Mouse (Mus musculus) neural tube, embryonic 14.5 days (tissue): Measurements from ENCODE around the gene Cnot8. TPM values are rescaled to one million over a fixed set of nuclear protein-coding genes. Genes with fewer than 3 reads are reported as not detected.

Source experiments
- ATAC-seq: fragments of 200-750 bp; cut with Nextera tagmentation; 2 replicates; pipeline ENCODE4 v1.8.0; 2017; ENCODE audit warnings: low read depth, mild to moderate bottlenecking, moderate TSS enrichment, moderate library complexity
- H3K27ac ChIP-seq: fragments of 300-500 bp; sonication (generic); 2 replicates; pipeline ENCODE4 v1.5.1; 2014; ENCODE audit warnings: low read depth, mild to moderate bottlenecking, control low read depth, low read length, moderate library complexity, mixed read lengths
- H3K27me3 ChIP-seq: fragments of 300-500 bp; sonication (generic); 2 replicates; pipeline ENCODE4 v1.6.1; 2014; ENCODE audit warnings: low read length; ENCODE audit not compliant: control insufficient read depth, insufficient read depth
- H3K36me3 ChIP-seq: fragments of 300-500 bp; sonication (generic); 2 replicates; pipeline ENCODE4 v1.6.1; 2014; ENCODE audit warnings: low read length, mixed read lengths; ENCODE audit not compliant: control insufficient read depth, insufficient read depth
- H3K4me1 ChIP-seq: fragments of 300-500 bp; sonication (generic); 2 replicates; pipeline ENCODE4 v1.6.1; 2014; ENCODE audit warnings: low read length; ENCODE audit not compliant: control insufficient read depth, insufficient read depth
- H3K4me2 ChIP-seq: fragments of 300-500 bp; sonication (generic); 2 replicates; pipeline ENCODE4 v1.6.1; 2014; ENCODE audit warnings: mild to moderate bottlenecking, low read depth, low read length, control low read depth
- H3K4me3 ChIP-seq: fragments of 300-500 bp; sonication (generic); 2 replicates; pipeline ENCODE4 v1.5.1; 2014; ENCODE audit warnings: low read depth, low read length, control low read depth, mixed read lengths
- H3K9ac ChIP-seq: fragments of 300-500 bp; sonication (generic); replicated peaks from 2 replicates; pipeline ENCODE4 v1.6.1; 2014; ENCODE audit warnings: low read depth, mild to moderate bottlenecking, control low read depth, low read length, mixed read lengths
- H3K9me3 ChIP-seq: fragments of 300-500 bp; sonication (generic); 2 replicates; pipeline ENCODE4 v1.6.1; 2016; ENCODE audit warnings: low read length; ENCODE audit not compliant: control insufficient read depth
- WGBS: fragments of 180-500 bp; shearing (Covaris S2); extraction: QIAGEN DNeasy Blood & Tissue Kit; methylation state at CpG from one replicate; pipeline ENCODE4 v1.1.7; 2014; 5-methylcytosine and 5-hydroxymethylcytosine counted together
- polyA plus RNA-seq: library from polyadenylated mRNA; unstranded; fragments of >200 nt; fragmentation: Nextera tagmentation; extraction: Ambion mirVana; gene quantifications from 2 replicates; pipeline ENCODE4 v1.2.1, GENCODE M21; 2014

Gene Cnot8
- polyA plus RNA-seq, 1 experiment from 2014 or later: 107 TPM

DNA sequence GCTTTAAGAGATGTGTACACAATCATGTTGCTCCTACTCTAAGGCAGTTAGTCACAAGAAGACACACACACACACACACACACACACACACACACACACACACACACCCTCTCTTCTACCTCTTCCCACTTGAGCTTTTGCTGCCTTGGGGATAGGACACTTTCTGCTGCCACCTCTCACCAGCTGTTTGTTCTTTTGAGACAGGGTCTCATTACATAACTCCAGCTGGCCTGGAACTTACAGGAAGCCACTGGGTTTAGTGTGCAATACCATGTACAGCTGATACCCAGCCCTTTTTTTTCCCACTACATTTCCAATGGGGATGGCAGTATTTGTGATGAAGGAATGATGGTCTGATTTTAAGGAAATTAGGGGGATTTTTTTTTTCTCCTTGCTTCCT, 31.3 kb downstream of the Cnot8 start:
- Histone ChIP-seq H3K4me1 (no peaks in the 10 kb centered on the region), H3K4me3 (no peak overlapping the region), H3K9ac (no peak overlapping the region), H3K27me3 (no peaks in the 10 kb centered on the region), H3K4me2 (no peak overlapping the region), H3K9me3 (no peaks in the 10 kb centered on the region), H3K36me3 (peaks cover 55% of the 10 kb centered on the region), H3K27ac (no peak overlapping the region)
- ATAC-seq: no peak

DNA sequence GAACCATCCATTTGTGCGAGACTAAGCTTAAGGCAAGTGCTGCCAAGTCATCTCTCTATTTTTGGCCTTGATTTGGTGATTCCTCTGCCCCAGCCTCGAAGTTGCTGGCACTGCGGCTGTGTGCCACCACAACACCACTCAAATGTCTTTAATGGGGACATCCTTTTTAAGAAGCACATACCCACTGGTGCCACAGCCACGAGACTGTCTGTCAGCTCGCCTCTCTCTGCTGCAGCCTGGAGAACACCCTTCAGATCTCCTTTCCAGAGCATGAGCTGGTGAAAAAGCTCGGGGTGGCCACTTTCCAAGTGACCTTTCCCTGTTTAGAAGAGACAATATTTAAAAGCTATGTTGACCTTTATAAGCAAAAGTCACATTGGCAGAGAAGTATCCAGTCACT, 32.7 kb downstream of the Cnot8 start:
- 96% methylated on average over 6 of the region's 6 CpGs for WGBS

DNA sequence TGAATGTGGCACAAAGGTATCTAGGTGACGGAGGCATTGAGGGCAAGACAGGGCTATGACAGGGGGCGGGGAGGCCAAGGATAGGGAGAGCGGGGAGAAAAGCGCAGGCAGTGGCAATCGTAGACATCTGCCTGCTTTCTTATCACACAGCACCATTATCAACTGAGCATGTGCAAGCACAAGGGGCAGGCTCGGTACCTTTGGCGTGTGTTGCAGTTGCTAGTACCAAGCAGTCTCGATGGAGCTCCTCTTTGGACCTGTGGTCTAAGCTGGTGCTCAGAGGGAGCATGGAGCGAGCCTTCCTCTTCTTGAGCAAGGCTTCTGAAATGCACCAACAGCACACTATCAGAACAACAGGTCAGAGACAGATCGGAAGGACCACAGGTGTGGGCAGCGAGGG, 34.9 kb downstream of the Cnot8 start:
- Histone ChIP-seq H3K27ac (no peak overlapping the region), H3K4me3 (no peak overlapping the region), H3K36me3 (peaks cover 50% of the 10 kb centered on the region), H3K9ac (no peak overlapping the region), H3K27me3 (no peaks in the 10 kb centered on the region), H3K4me2 (no peak overlapping the region), H3K4me1 (no peaks in the 10 kb centered on the region), H3K9me3 (no peaks in the 10 kb centered on the region)
- WGBS: 71% methylated on average over 11 of the region's 11 CpGs
- ATAC-seq: no peak

More for the DNA sequence above, 32.7 kb downstream of the Cnot8 start:
- no peak for ATAC-seq
- Histone ChIP-seq H3K27me3 (no peaks in the 10 kb centered on the region), H3K27ac (no peak overlapping the region), H3K36me3 (peaks cover 61% of the 10 kb centered on the region), H3K4me2 (no peak overlapping the region), H3K9ac (no peak overlapping the region), H3K9me3 (no peaks in the 10 kb centered on the region), H3K4me1 (no peaks in the 10 kb centered on the region), H3K4me3 (no peak overlapping the region)

DNA sequence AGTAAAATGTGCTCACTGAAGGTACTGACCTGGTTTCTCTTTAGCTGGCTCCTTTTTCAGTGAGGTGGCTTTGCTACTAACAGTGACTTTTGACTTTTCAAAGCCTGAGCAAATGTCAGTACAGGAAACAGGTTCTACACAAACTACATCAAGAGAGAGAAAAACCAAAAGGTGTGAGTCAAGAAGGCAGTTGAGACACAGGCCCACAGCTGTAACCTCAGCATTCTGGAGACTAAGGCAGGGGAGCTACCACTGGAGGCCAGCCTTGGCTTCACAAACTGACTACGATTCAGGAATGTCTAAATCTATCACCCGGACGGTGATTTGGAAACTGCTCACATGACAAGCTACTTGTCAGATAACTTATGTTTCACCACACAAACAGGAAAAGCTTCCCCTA, 35.5 kb downstream of the Cnot8 start:
- Histone ChIP-seq H3K4me1 (no peaks in the 10 kb centered on the region), H3K36me3 (peaks cover 49% of the 10 kb centered on the region), H3K27ac (no peak overlapping the region), H3K4me3 (no peak overlapping the region), H3K27me3 (no peaks in the 10 kb centered on the region), H3K4me2 (no peak overlapping the region), H3K9ac (no peak overlapping the region), H3K9me3 (no peaks in the 10 kb centered on the region)
- WGBS: 85% methylated on average over 3 of the region's 3 CpGs
- ATAC-seq: no peak

DNA sequence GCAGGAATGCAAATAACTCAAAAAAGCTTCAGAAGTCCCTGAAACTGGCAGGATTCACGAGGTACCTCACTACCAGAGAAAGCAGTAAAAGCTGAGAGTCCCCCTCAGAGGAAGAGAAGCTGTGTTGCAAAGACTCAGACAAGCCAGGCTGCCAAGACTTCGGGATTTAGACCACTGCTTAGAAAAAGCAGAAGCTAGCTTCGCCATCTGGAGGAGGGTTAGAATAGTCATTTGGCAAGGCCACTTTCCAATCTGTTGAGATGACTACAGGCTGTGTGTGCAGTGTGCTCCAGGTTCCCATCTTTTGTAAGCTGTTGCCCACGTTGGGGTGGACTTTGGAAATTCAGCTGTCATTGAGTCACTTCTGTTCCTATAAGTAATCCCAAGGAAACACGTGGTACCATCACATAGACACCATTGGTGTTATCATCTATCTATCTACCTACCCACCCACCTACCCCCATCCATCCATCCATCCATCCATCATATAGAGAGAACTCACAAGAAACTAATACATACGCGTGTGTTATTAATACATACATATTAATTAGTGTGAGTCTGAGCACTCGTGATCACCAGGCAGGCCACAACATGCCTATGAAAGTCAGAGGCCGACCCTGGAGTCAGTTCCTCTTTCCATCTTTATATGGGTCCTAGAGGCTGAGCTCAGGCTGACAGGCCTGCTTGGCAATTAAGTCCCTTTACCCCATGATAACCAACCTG, 39.9 kb downstream of the Cnot8 start:
- H3K9ac ChIP-seq: no peak overlapping the region
- no peak overlapping the region for H3K27ac ChIP-seq
- ATAC-seq: no peak
- no peaks in the 10 kb centered on the region for H3K4me1 ChIP-seq
- no peaks in the 10 kb centered on the region for H3K9me3 ChIP-seq
- no peak overlapping the region for H3K4me2 ChIP-seq
- H3K36me3 ChIP-seq: peaks cover 53% of the 10 kb centered on the region
- H3K4me3 ChIP-seq: no peak overlapping the region
- H3K27me3 ChIP-seq: no peaks in the 10 kb centered on the region
- 93% methylated on average over 9 of the region's 9 CpGs for WGBS

DNA sequence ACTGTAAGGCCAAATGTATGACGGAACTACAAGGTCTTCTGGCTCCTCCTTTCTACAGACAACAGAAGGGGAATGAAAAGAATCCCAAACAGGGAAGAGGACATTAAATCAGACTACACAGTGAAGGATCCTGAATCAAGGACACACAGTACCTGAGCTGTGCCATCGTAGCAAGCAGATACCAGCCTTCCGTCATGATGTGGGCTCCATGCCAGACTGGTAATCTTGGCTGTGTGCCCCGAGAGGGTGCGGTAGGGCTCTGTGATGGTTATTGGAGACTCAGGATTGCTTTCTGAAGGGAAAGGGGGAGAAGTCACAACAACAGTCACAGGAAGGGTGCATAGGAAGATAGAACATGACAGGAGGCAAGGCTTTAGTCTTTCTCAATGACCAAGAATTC, 42.3 kb downstream of the Cnot8 start:
- no peaks in the 10 kb centered on the region for H3K4me1 ChIP-seq
- no peaks in the 10 kb centered on the region for H3K9me3 ChIP-seq
- H3K9ac ChIP-seq: no peak overlapping the region
- no peak overlapping the region for H3K27ac ChIP-seq
- ATAC-seq: no peak
- no peak overlapping the region for H3K4me2 ChIP-seq
- H3K4me3 ChIP-seq: no peak overlapping the region
- WGBS: 79% methylated on average over 5 of the region's 5 CpGs
- H3K27me3 ChIP-seq: no peaks in the 10 kb centered on the region
- H3K36me3 ChIP-seq: peaks cover 43% of the 10 kb centered on the region

DNA sequence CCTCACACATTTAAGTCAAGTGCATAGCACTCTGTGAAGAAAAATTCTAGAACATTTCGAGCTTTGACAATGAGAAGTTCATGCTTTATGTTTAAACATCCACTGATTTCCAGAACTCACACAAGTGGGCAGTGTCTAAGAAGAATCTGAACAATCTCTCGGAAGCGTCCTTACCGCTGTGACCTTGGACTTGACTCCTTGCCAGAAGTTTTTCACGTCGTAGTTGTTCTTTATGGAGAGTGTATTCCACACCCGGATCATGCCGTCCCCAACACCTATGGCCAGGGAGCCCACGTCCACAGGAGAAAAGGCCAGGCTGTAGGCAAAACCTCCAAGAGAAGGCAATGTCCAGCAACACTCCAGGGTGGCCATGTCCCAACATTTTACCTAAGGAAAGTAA, 51.5 kb downstream of the Cnot8 start:
- ATAC-seq: no peak
- no peak overlapping the region for H3K27ac ChIP-seq
- peaks cover 35% of the 10 kb centered on the region for H3K36me3 ChIP-seq
- WGBS: 93% methylated on average over 9 of the region's 9 CpGs
- H3K4me3 ChIP-seq: no peak overlapping the region
- no peaks in the 10 kb centered on the region for H3K27me3 ChIP-seq
- no peaks in the 10 kb centered on the region for H3K4me1 ChIP-seq
- no peak overlapping the region for H3K4me2 ChIP-seq
- no peaks in the 10 kb centered on the region for H3K9me3 ChIP-seq
- no peak overlapping the region for H3K9ac ChIP-seq

DNA sequence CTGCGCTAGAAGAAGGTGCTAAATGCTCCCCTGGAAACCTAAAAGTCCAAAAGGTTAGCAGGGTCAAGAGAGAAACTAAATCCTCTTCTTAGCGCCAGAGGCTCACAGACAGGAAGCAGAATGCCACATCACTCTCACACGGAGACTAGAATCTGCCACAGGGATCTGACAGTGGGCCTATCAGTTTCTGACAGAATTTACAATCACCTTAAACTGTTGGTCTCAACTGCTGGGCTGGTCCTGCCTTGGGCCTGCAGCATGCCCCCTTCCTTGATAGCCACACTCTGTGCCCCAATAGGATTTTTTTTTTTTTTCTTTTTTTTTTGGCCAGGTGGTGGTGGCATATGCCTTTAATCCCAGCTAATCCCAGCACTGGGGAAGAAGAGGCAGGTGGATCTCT, 52.9 kb downstream of the Cnot8 start:
- ATAC-seq: no peak
- Histone ChIP-seq H3K27ac (no peak overlapping the region), H3K9me3 (no peaks in the 10 kb centered on the region), H3K4me2 (no peak overlapping the region), H3K9ac (no peak overlapping the region), H3K36me3 (peaks cover 43% of the 10 kb centered on the region), H3K4me1 (no peaks in the 10 kb centered on the region), H3K4me3 (no peak overlapping the region), H3K27me3 (no peaks in the 10 kb centered on the region)
- 91% methylated on average over 3 of the region's 3 CpGs for WGBS

DNA sequence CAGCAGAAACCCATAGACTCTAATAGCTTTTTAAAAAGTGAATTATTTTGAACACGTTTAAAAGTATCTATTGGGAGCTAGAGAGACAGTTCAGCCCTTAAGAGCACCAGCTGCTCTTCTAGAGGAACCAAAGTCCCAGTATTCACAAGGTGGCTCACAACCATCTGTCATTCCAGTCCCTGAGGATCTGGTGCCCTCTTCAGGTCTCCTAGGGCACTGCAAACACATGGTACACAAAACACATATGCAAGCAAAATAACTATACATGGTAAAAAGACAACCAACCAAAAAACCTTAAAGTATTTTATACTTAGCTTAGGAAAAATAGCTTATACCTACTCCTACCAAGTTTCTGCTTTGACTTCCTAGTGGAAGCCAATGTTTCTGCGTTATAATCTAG, 61.1 kb downstream of the Cnot8 start:
- Histone ChIP-seq H3K9me3 (no peaks in the 10 kb centered on the region), H3K4me1 (peaks cover 6% of the 10 kb centered on the region; the same call in 1 of the 2 replicates), H3K36me3 (peaks cover 19% of the 10 kb centered on the region), H3K27me3 (no peaks in the 10 kb centered on the region), H3K27ac (no peak overlapping the region), H3K4me2 (no peak overlapping the region), H3K9ac (no peak overlapping the region), H3K4me3 (no peak overlapping the region)
- no peak for ATAC-seq
- 94% methylated on average over 2 of the region's 2 CpGs for WGBS
